Mouse (Mus musculus) liver, embryonic 12.5 days (tissue): ENCODE results near the gene Trpm6. TPM values are rescaled to one million over a fixed set of nuclear protein-coding genes. Genes with fewer than 3 reads are reported as not detected.

ENCODE experiments used
- ATAC-seq: fragments of 200-750 bp; cut with Nextera tagmentation; 2 replicates; pipeline ENCODE4 v1.8.0; 2017; ENCODE audit warnings: moderate number of reproducible peaks, mild to moderate bottlenecking, moderate library complexity
- H3K27ac ChIP-seq: fragments of 300-500 bp; sonication (generic); 2 replicates; pipeline ENCODE4 v1.5.1; 2016; ENCODE audit warnings: mild to moderate bottlenecking
- H3K27me3 ChIP-seq: fragments of 300-500 bp; sonication (generic); replicated peaks from 2 replicates; pipeline ENCODE4 v1.6.1; 2016; ENCODE audit warnings: mild to moderate bottlenecking, moderate library complexity
- H3K36me3 ChIP-seq: fragments of 300-500 bp; sonication (generic); 2 replicates; pipeline ENCODE4 v1.6.1; 2016; ENCODE audit warnings: mild to moderate bottlenecking, moderate library complexity
- H3K4me1 ChIP-seq: fragments of 300-500 bp; sonication (generic); 2 replicates; pipeline ENCODE4 v1.6.1; 2016
- H3K4me2 ChIP-seq: fragments of 300-500 bp; sonication (generic); 2 replicates; pipeline ENCODE4 v1.6.1; 2016; ENCODE audit warnings: mild to moderate bottlenecking, moderate library complexity
- H3K4me3 ChIP-seq: fragments of 300-500 bp; sonication (generic); 2 replicates; pipeline ENCODE4 v1.5.1; 2016; ENCODE audit warnings: mild to moderate bottlenecking, moderate library complexity
- H3K9ac ChIP-seq: fragments of 300-500 bp; sonication (generic); 2 replicates; pipeline ENCODE4 v1.6.1; 2016; ENCODE audit warnings: mild to moderate bottlenecking, moderate library complexity
- H3K9me3 ChIP-seq: fragments of 300-500 bp; sonication (generic); replicated peaks from 2 replicates; pipeline ENCODE4 v1.6.1; 2016; ENCODE audit warnings: mild to moderate bottlenecking, moderate library complexity
- WGBS: fragments of 180-500 bp; shearing (Covaris S2); methylation state at CpG from one replicate; pipeline ENCODE4 v1.1.7; 2016; ENCODE audit not compliant: insufficient replicate concordance; 5-methylcytosine and 5-hydroxymethylcytosine counted together
- polyA plus RNA-seq: library from polyadenylated mRNA; unstranded; fragments of >200 nt; fragmentation: Nextera tagmentation; extraction: Ambion mirVana; gene quantifications from 2 replicates; pipeline ENCODE4 v1.2.1, GENCODE M21; 2016

The Trpm6 gene
- polyA plus RNA-seq, 1 experiment from 2014 or later = not detected

GRCm38 (mm10) chr19:18872792-18873569, 123.2 kb downstream of the Trpm6 start:
- Histone ChIP-seq H3K9me3 (no peaks in the 10 kb centered on the region), H3K4me1 (no peaks in the 10 kb centered on the region), H3K36me3 (no peaks in the 10 kb centered on the region), H3K4me3 (no peak overlapping the region), H3K4me2 (no peak overlapping the region), H3K27ac (no peak overlapping the region), H3K9ac (no peak overlapping the region), H3K27me3 (no peaks in the 10 kb centered on the region)
- ATAC-seq = no peak
- WGBS = 49% methylated on average over 6 of the region's 6 CpGs

GRCm38 (mm10) chr19:18873709-18874644, 124.2 kb downstream of the Trpm6 start:
- Histone ChIP-seq H3K4me1 (no peaks in the 10 kb centered on the region), H3K4me3 (no peak overlapping the region), H3K27ac (no peak overlapping the region), H3K36me3 (no peaks in the 10 kb centered on the region), H3K9ac (no peak overlapping the region), H3K9me3 (no peaks in the 10 kb centered on the region), H3K27me3 (no peaks in the 10 kb centered on the region), H3K4me2 (no peak overlapping the region)
- no peak for ATAC-seq
- WGBS = 61% methylated on average over 16 of the region's 16 CpGs

GRCm38 (mm10) chr19:18879264-18879663, 129.5 kb downstream of the Trpm6 start:
- no peak overlapping the region for H3K9ac ChIP-seq
- ATAC-seq = no peak
- H3K4me3 ChIP-seq = no peak overlapping the region
- H3K9me3 ChIP-seq = no peaks in the 10 kb centered on the region
- H3K4me1 ChIP-seq = no peaks in the 10 kb centered on the region
- no peak overlapping the region for H3K4me2 ChIP-seq
- no peak overlapping the region for H3K27ac ChIP-seq
- H3K27me3 ChIP-seq = no peaks in the 10 kb centered on the region
- WGBS = 51% methylated on average over 4 of the region's 4 CpGs
- H3K36me3 ChIP-seq = no peaks in the 10 kb centered on the region

- Histone ChIP-seq H3K9ac (no peak overlapping the region), H3K4me2 (no peak overlapping the region), H3K4me1 (no peaks in the 10 kb centered on the region), H3K9me3 (no peaks in the 10 kb centered on the region), H3K36me3 (no peaks in the 10 kb centered on the region), H3K27ac (no peak overlapping the region), H3K27me3 (no peaks in the 10 kb centered on the region), H3K4me3 (no peak overlapping the region)
- ATAC-seq = no peak
- 67% methylated on average over 5 of the region's 5 CpGs for WGBS
These were observed 131.4 kb downstream of the Trpm6 start for GRCm38 (mm10) chr19:18881162-18881561.

- no peak overlapping the region for H3K9ac ChIP-seq
- H3K36me3 ChIP-seq = no peaks in the 10 kb centered on the region
- no peaks in the 10 kb centered on the region; the same call in 1 of the 2 replicates for H3K27me3 ChIP-seq
- WGBS = 53% methylated on average over 11 of the region's 11 CpGs
- H3K4me2 ChIP-seq = no peak overlapping the region
- H3K4me1 ChIP-seq = no peaks in the 10 kb centered on the region
- no peak overlapping the region for H3K27ac ChIP-seq
- ATAC-seq = no peak
- no peak overlapping the region for H3K4me3 ChIP-seq
- H3K9me3 ChIP-seq = no peaks in the 10 kb centered on the region
These were observed 138.0 kb downstream of the Trpm6 start for GRCm38 (mm10) chr19:18887646-18888407.

GRCm38 (mm10) chr19:18888491-18889116, 138.8 kb downstream of the Trpm6 start:
- 44% methylated on average over 13 of the region's 13 CpGs for WGBS
- Histone ChIP-seq H3K9me3 (no peaks in the 10 kb centered on the region), H3K36me3 (no peaks in the 10 kb centered on the region), H3K27me3 (no peaks in the 10 kb centered on the region; the same call in 1 of the 2 replicates), H3K4me2 (no peak overlapping the region), H3K9ac (no peak overlapping the region), H3K27ac (no peak overlapping the region), H3K4me1 (no peaks in the 10 kb centered on the region), H3K4me3 (no peak overlapping the region)
- no peak for ATAC-seq

- no peak overlapping the region for H3K27ac ChIP-seq
- 26% methylated on average over 11 of the region's 11 CpGs for WGBS
- H3K4me3 ChIP-seq = no peak overlapping the region
These were observed 139.4 kb downstream of the Trpm6 start for GRCm38 (mm10) chr19:18889117-18889627.

GRCm38 (mm10) chr19:18889632-18890031, 139.8 kb downstream of the Trpm6 start:
- Histone ChIP-seq H3K4me2 (no peak overlapping the region), H3K9me3 (no peaks in the 10 kb centered on the region), H3K27ac (no peak overlapping the region), H3K4me1 (no peaks in the 10 kb centered on the region), H3K9ac (no peak overlapping the region), H3K36me3 (no peaks in the 10 kb centered on the region), H3K27me3 (no peaks in the 10 kb centered on the region; the same call in 1 of the 2 replicates), H3K4me3 (no peak overlapping the region)
- 65% methylated on average over 1 of the region's 1 CpGs for WGBS
- no peak for ATAC-seq

More at GRCm38 (mm10) chr19:18889117-18889627, 139.4 kb downstream of the Trpm6 start:
- Histone ChIP-seq H3K36me3 (no peaks in the 10 kb centered on the region), H3K4me1 (no peaks in the 10 kb centered on the region), H3K9me3 (no peaks in the 10 kb centered on the region), H3K9ac (no peak overlapping the region), H3K4me2 (no peak overlapping the region), H3K27me3 (no peaks in the 10 kb centered on the region; the same call in 1 of the 2 replicates)
- ATAC-seq = no peak

GRCm38 (mm10) chr19:18890216-18890615, 140.4 kb downstream of the Trpm6 start:
- H3K9ac ChIP-seq = no peak overlapping the region
- no peak overlapping the region for H3K27ac ChIP-seq
- H3K4me3 ChIP-seq = no peak overlapping the region
- WGBS = 50% methylated on average over 4 of the region's 4 CpGs
- H3K4me1 ChIP-seq = no peaks in the 10 kb centered on the region
- no peak for ATAC-seq
- no peak overlapping the region for H3K4me2 ChIP-seq
- H3K9me3 ChIP-seq = no peaks in the 10 kb centered on the region
- no peaks in the 10 kb centered on the region; the same call in 1 of the 2 replicates for H3K27me3 ChIP-seq
- H3K36me3 ChIP-seq = no peaks in the 10 kb centered on the region

GRCm38 (mm10) chr19:18898238-18898637, 148.5 kb downstream of the Trpm6 start:
- Histone ChIP-seq H3K9me3 (no peaks in the 10 kb centered on the region), H3K4me1 (no peaks in the 10 kb centered on the region), H3K4me3 (no peak overlapping the region), H3K9ac (no peak overlapping the region), H3K27me3 (no peaks in the 10 kb centered on the region), H3K36me3 (no peaks in the 10 kb centered on the region), H3K27ac (no peak overlapping the region), H3K4me2 (no peak overlapping the region)
- no peak for ATAC-seq

- Histone ChIP-seq H3K27ac (no peak overlapping the region), H3K9me3 (no peaks in the 10 kb centered on the region), H3K4me1 (no peaks in the 10 kb centered on the region), H3K4me3 (no peak overlapping the region), H3K27me3 (no peaks in the 10 kb centered on the region), H3K36me3 (no peaks in the 10 kb centered on the region), H3K9ac (no peak overlapping the region), H3K4me2 (no peak overlapping the region)
- no peak for ATAC-seq
- 81% methylated on average over 15 of the region's 15 CpGs for WGBS
These were observed 152.4 kb downstream of the Trpm6 start for GRCm38 (mm10) chr19:18902041-18902693.
